Mouse (Mus musculus) lung, adult 2 months (tissue): ENCODE data around the gene Ahnak2.

Experiments used
- CTCF ChIP-seq: fragments of 200-500 bp; IDR thresholded peaks from 2 replicates; pipeline ENCODE4 v1.5.1; 2011; ENCODE audit warnings: mild to moderate bottlenecking, low read length, control low read depth; ENCODE audit not compliant: insufficient read depth
- POLR2A ChIP-seq: fragments of 200-500 bp; IDR thresholded peaks from 2 replicates; pipeline ENCODE4 v1.6.1; 2011; ENCODE audit warnings: low read depth, mild to moderate bottlenecking, control low read depth, low read length, borderline replicate concordance; ENCODE audit errors: extremely low read depth

DNA sequence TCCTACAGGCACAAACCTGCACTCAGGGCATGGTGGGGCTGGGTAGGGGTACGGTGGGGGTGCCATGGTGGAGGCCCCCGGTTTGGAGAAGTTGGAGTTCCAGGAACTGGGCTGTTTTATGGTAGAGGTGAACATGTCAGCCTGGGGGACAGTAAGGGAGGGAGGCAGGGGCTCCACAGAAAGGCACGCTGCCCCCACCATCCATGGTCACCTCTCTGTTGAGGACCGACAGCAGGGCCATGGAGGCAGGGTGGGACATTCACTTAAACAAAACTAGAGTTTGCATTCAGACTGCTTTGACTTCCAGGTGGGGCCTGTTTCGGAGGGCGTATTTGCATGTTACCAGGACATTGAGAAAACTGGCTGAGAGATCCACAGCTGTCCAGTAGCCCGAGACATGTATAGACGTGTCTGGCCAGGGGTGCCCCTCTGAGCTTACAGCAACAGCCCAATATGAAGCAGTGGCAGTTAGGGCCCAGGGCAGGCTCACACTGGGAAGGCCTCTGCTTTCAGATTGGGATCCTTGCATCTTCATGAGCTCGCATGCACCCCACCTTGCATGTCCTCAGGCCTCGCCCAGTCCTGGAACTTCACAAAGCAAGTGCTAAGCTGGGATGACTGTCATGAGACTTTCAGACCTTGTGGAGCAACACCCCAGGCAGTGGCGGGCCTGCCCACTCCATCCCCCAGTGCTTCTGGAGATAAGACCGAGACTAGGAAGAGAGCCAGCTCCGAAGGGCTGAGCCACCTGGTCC, 8.7 kb downstream of the Ahnak2 start:
- TF ChIP-seq CTCF (no peak), POLR2A (no peak)
